Mouse (Mus musculus) heart, adult 2 months (tissue): ENCODE results near the gene Shb.

ENCODE experiments used
- CTCF ChIP-seq: fragments of 200-600 bp; IDR thresholded peaks from 2 replicates; pipeline ENCODE4 v1.8.1; 2022; ENCODE audit warnings: antibody characterized with exemption, mild to moderate bottlenecking, moderate library complexity
- POLR2A ChIP-seq: fragments of 200-500 bp; IDR thresholded peaks from 2 replicates; pipeline ENCODE4 v1.6.1; 2011; ENCODE audit warnings: mild to moderate bottlenecking, low read depth, low read length, control low read depth; ENCODE audit not compliant: insufficient read depth

DNA sequence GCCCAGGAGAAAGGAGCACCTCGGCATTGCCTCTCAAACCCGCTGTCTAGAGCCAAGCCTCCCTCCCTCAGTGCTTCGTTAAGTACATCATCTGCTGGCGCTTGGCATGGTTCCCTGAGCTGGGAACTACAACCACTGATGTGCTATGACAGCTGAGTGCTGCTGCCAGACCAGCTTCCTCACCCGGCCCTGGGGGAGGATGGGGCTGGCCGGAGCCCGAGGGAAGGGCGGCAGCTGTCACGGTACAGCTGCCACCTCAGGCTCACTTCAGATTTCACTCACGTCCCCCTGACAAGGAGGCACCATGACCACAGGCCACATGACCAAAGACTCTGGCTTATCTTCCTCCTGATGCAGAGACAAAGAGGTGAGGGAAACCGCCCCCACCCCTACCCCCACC lies 59.1 kb downstream of the Shb start:
- TF ChIP-seq CTCF (no peak), POLR2A (no peak)
